Mouse (Mus musculus): ENCODE measurements around the gene AC124502.3.

Gene AC124502.3

GRCm38 (mm10) chr19:5058801-5059771 lies 20.4 kb downstream of the AC124502.3 start:
- no peak for DNase-seq (ENCODE audit: low spot score in 2 of 2)

- no peak for DNase-seq (ENCODE audit: low spot score in 2 of 2)
Measured at GRCm38 (mm10) chr19:5060365-5061330, 22.0 kb downstream of the AC124502.3 start.

- no peak for DNase-seq (ENCODE audit: low spot score in 2 of 2)
Measured at GRCm38 (mm10) chr19:5062041-5062440, 23.4 kb downstream of the AC124502.3 start.

- DNase-seq (ENCODE audit: low spot score in 2 of 2) = peak in 1 of 2 experiments; percentile 71
Measured at GRCm38 (mm10) chr19:5062446-5062845, 23.8 kb downstream of the AC124502.3 start.

- peak in 1 of 2 experiments; percentile 64 for DNase-seq (ENCODE audit: low spot score in 2 of 2)
Measured at GRCm38 (mm10) chr19:5065104-5065503, 26.4 kb downstream of the AC124502.3 start.

GRCm38 (mm10) chr19:5067040-5067799 lies 28.5 kb downstream of the AC124502.3 start:
- no peak for DNase-seq (ENCODE audit: low spot score in 2 of 2)

- peak in 1 of 2 experiments; percentile 55 for DNase-seq (ENCODE audit: low spot score in 2 of 2)
Measured at GRCm38 (mm10) chr19:5067867-5068569, 29.3 kb downstream of the AC124502.3 start, which contains the start of gene Cd248. Gene Cd248, plus strand, starts transcription at chr19:5068078.

- no peak for DNase-seq (ENCODE audit: low spot score in 2 of 2)
Measured at GRCm38 (mm10) chr19:5068570-5069234, 30.0 kb downstream of the AC124502.3 start.

- DNase-seq (ENCODE audit: low spot score in 2 of 2) = no peak
Measured at GRCm38 (mm10) chr19:5069486-5069885, 30.8 kb downstream of the AC124502.3 start.

- DNase-seq (ENCODE audit: low spot score in 2 of 2) = no peak
Measured at GRCm38 (mm10) chr19:5069978-5070377, 31.3 kb downstream of the AC124502.3 start.

GRCm38 (mm10) chr19:5071077-5071476 lies 32.4 kb downstream of the AC124502.3 start:
- no peak for DNase-seq (ENCODE audit: low spot score in 2 of 2)

- peak; percentile 81 to 88 for DNase-seq (ENCODE audit: low spot score in 2 of 2)
Measured at GRCm38 (mm10) chr19:5071545-5072369, 33.1 kb downstream of the AC124502.3 start.

GRCm38 (mm10) chr19:5072389-5073019 lies 33.8 kb downstream of the AC124502.3 start:
- no peak for DNase-seq (ENCODE audit: low spot score in 2 of 2)

- peak in 1 of 2 experiments; percentile 45 for DNase-seq (ENCODE audit: low spot score in 2 of 2)
Measured at GRCm38 (mm10) chr19:5073028-5073427, 34.3 kb downstream of the AC124502.3 start.

GRCm38 (mm10) chr19:5073518-5073917 lies 34.8 kb downstream of the AC124502.3 start:
- no peak for DNase-seq (ENCODE audit: low spot score in 2 of 2)

GRCm38 (mm10) chr19:5079279-5079678 lies 40.6 kb downstream of the AC124502.3 start:
- no peak for DNase-seq (ENCODE audit: low spot score in 2 of 2)

- no peak for DNase-seq (ENCODE audit: low spot score in 2 of 2)
Measured at GRCm38 (mm10) chr19:5082005-5082404, 43.3 kb downstream of the AC124502.3 start.

GRCm38 (mm10) chr19:5082596-5082995 lies 43.9 kb downstream of the AC124502.3 start:
- no peak for DNase-seq (ENCODE audit: low spot score in 2 of 2)

Data from urinary bladder, adult 18-20 months (tissue).